Mouse (Mus musculus) C2C12 (cell line): ENCODE measurements around the gene Sox5.

Experiments used
- CTCF ChIP-seq: IDR thresholded peaks from one replicate; pipeline ENCODE4 v1.5.1; 2011; ENCODE audit not compliant: control insufficient read depth, insufficient read depth, insufficient read length
- MAX ChIP-seq: IDR thresholded peaks from one replicate; pipeline ENCODE4 v1.6.1; 2011; ENCODE audit warnings: mild to moderate bottlenecking, control low read depth
- MYOD1 ChIP-seq: IDR thresholded peaks from one replicate; pipeline ENCODE4 v1.6.1; 2011; ENCODE audit warnings: low read depth; ENCODE audit not compliant: control insufficient read depth, insufficient read length

DNA sequence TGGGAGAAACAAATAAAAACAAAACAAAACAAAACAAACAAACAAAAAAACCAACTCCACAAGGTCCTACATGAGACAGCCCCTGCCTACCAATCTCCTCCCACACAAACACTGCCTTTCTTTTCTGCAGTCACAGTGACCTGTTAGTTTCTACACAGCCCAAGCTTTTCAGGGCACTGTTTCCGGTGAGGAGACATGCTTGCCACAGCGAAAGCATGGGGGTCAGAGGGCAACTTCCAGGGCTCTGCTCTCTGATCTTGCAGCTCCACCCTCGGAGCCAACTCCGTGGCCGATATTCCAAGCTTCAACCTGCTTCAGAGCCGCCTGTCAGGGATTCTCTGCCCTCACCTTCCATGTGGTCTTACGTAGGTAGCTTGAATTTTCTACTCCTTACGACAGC lies 22.6 kb downstream of the Sox5 start:
- TF ChIP-seq MYOD1 (no peak), CTCF (no peak), MAX (no peak)
